Mouse (Mus musculus): ENCODE data around the gene C1ra.

DNA sequence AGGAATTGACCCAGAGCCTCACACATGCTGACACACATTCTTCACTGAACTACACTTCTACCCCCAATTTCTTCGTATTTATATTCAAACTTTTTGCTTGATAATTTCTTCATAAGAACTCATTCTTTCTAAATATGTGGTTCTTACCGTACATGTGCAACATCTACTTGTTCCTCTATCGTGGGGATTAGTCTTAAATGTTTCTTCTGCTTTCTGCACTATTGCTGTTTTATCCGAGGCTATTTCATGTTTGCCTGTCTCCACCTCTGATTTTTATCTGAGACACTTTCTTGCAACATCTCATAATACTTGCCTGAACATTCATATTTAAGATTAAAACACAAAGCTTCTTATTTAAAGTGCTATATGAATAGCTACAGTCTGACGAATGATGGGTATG lies 16.2 kb upstream of the C1ra start:
- TF ChIP-seq MYOG (IDR thresholded peaks at IDR 0.05; ENCODE audit: control insufficient read depth in 1 of 3, insufficient read depth in 1 of 3, insufficient read length in 2 of 3, low read depth in 2 of 3) (no peak), POLR2A (IDR thresholded peaks at IDR 0.05; ENCODE audit: insufficient read length, low read depth) (no peak), CEBPB (IDR thresholded peaks at IDR 0.05; ENCODE audit: insufficient read depth, poor library complexity, severe bottlenecking) (no peak), POLR2AphosphoS2 (IDR thresholded peaks at IDR 0.05; ENCODE audit: insufficient read length, low read depth) (no peak), E2F4 (IDR thresholded peaks at IDR 0.05; ENCODE audit: insufficient read depth) (no peak), MAX (IDR thresholded peaks at IDR 0.05; ENCODE audit: low read depth) (no peak), SRF (IDR thresholded peaks at IDR 0.05; ENCODE audit: control insufficient read depth, insufficient read length, low read depth) (no peak), MYOD1 (IDR thresholded peaks at IDR 0.05; ENCODE audit: control insufficient read depth in 1 of 3, insufficient read length in 2 of 3, low read depth in 2 of 3) (no peak), USF1 (IDR thresholded peaks at IDR 0.05; ENCODE audit: low read depth) (no peak), REST (IDR thresholded peaks at IDR 0.05; ENCODE audit: insufficient read depth, insufficient read length) (no peak), TCF3 (IDR thresholded peaks at IDR 0.05; ENCODE audit: insufficient read length, low read depth) (no peak)

Measured in myocyte (in vitro differentiated cells).